Mouse (Mus musculus): ENCODE measurements at regions not wholly inside any gene's neighbourhood (a gene's known extent, or its start where the extent isn't known, plus 50 kb on each side); places are given as distances from the start of the nearest gene placed in this dataset.

GRCm38 (mm10) chr4:94376256-94376655 lies 180.1 kb upstream of the Gm10306 start:
- Histone ChIP-seq H3K36me3 (ENCODE audit: control insufficient read depth in 1 of 2, insufficient read depth in 2 of 2, low read length in 2 of 2) (no peaks in the 10 kb centered on the region), H3K9ac (ENCODE audit: control insufficient read depth, low read depth, low read length, poor library complexity, severe bottlenecking) (no peak overlapping the region), H3K27ac (ENCODE audit: control insufficient read depth, low read depth, low read length) (no peak overlapping the region), H3K4me1 (ENCODE audit: control insufficient read depth in 1 of 2, insufficient read depth in 2 of 2, low read length in 2 of 2) (no peaks in the 10 kb centered on the region), H3K79me2 (ENCODE audit: control insufficient read depth, insufficient read depth, low read length, poor library complexity) (no peaks in the 10 kb centered on the region), H3K27me3 (ENCODE audit: control insufficient read depth in 1 of 2, insufficient read depth in 2 of 2, low read length in 2 of 2) (no peaks in the 10 kb centered on the region), H3K4me3 (ENCODE audit: control insufficient read depth in 1 of 2, insufficient read depth in 1 of 2, low read depth in 2 of 2, low read length in 2 of 2) (no peak overlapping the region), H3K9me3 (replicated peaks; ENCODE audit: insufficient read depth, low read length) (no peaks in the 10 kb centered on the region)
- TF ChIP-seq UBTF (IDR thresholded peaks at IDR 0.05; ENCODE audit: borderline replicate concordance, insufficient read depth, low read depth, low read length) (no peak), EP300 (IDR thresholded peaks at IDR 0.05; ENCODE audit: low read depth in 1 of 2, low read length in 2 of 2) (no peak), TAL1 (IDR thresholded peaks at IDR 0.05; ENCODE audit: low read length) (no peak), POLR2A (IDR thresholded peaks at IDR 0.05; ENCODE audit: control insufficient read depth in 1 of 2, insufficient read depth in 1 of 2, low read depth in 1 of 2, low read length in 2 of 2, poor library complexity in 1 of 2) (no peak), TCF12 (IDR thresholded peaks at IDR 0.05; ENCODE audit: low read depth, low read length) (no peak), SMC3 (IDR thresholded peaks at IDR 0.05; ENCODE audit: low read depth, low read length) (no peak)
- no peak for DNase-seq (ENCODE audit: low read depth, low spot score)

GRCm38 (mm10) chr4:94385703-94386102 lies 170.6 kb upstream of the Gm10306 start:
- TF ChIP-seq USF1 (IDR thresholded peaks at IDR 0.05; ENCODE audit: low read depth, low read length) (no peak), USF2 (IDR thresholded peaks at IDR 0.05; ENCODE audit: borderline replicate concordance in 1 of 2, insufficient read depth in 1 of 2, low read depth in 1 of 2, low read length in 2 of 2) (no peak), MEF2A (IDR thresholded peaks at IDR 0.05; ENCODE audit: extremely low read depth, insufficient replicate concordance, low read depth, low read length, poor library complexity, severe bottlenecking) (no peak), POLR2AphosphoS5 (IDR thresholded peaks at IDR 0.05; ENCODE audit: borderline replicate concordance, low read depth, low read length) (no peak), KAT2A (conservative IDR thresholded peaks at IDR 0.05; ENCODE audit: low read depth, low read length) (no peak), GABPA (IDR thresholded peaks at IDR 0.05; ENCODE audit: low read depth, low read length) (no peak)
- no peak for DNase-seq (ENCODE audit: low read depth, low spot score)
- Histone ChIP-seq H3K27me3 (ENCODE audit: control insufficient read depth in 1 of 2, insufficient read depth in 2 of 2, low read length in 2 of 2) (no peaks in the 10 kb centered on the region), H3K79me2 (ENCODE audit: control insufficient read depth, insufficient read depth, low read length, poor library complexity) (no peaks in the 10 kb centered on the region), H3K36me3 (ENCODE audit: control insufficient read depth in 1 of 2, insufficient read depth in 2 of 2, low read length in 2 of 2) (no peaks in the 10 kb centered on the region), H3K4me1 (ENCODE audit: control insufficient read depth in 1 of 2, insufficient read depth in 2 of 2, low read length in 2 of 2) (no peaks in the 10 kb centered on the region), H3K9me3 (replicated peaks; ENCODE audit: insufficient read depth, low read length) (no peaks in the 10 kb centered on the region), H3K4me3 (ENCODE audit: control insufficient read depth in 1 of 2, insufficient read depth in 1 of 2, low read depth in 2 of 2, low read length in 2 of 2) (no peak overlapping the region), H3K9ac (ENCODE audit: control insufficient read depth, low read depth, low read length, poor library complexity, severe bottlenecking) (no peak overlapping the region), H3K27ac (ENCODE audit: control insufficient read depth, low read depth, low read length) (no peak overlapping the region)

GRCm38 (mm10) chr4:94388317-94388716 lies 168.0 kb upstream of the Gm10306 start:
- Histone ChIP-seq H3K27me3 (ENCODE audit: control insufficient read depth in 1 of 2, insufficient read depth in 2 of 2, low read length in 2 of 2) (no peaks in the 10 kb centered on the region), H3K79me2 (ENCODE audit: control insufficient read depth, insufficient read depth, low read length, poor library complexity) (no peaks in the 10 kb centered on the region), H3K9ac (ENCODE audit: control insufficient read depth, low read depth, low read length, poor library complexity, severe bottlenecking) (no peak overlapping the region), H3K9me3 (replicated peaks; ENCODE audit: insufficient read depth, low read length) (no peaks in the 10 kb centered on the region), H3K36me3 (ENCODE audit: control insufficient read depth in 1 of 2, insufficient read depth in 2 of 2, low read length in 2 of 2) (no peaks in the 10 kb centered on the region), H3K27ac (ENCODE audit: control insufficient read depth, low read depth, low read length) (no peak overlapping the region), H3K4me3 (ENCODE audit: control insufficient read depth in 1 of 2, insufficient read depth in 1 of 2, low read depth in 2 of 2, low read length in 2 of 2) (no peak overlapping the region), H3K4me1 (ENCODE audit: control insufficient read depth in 1 of 2, insufficient read depth in 2 of 2, low read length in 2 of 2) (no peaks in the 10 kb centered on the region)
- no peak for TF ChIP-seq CHD1 (IDR thresholded peaks at IDR 0.05; ENCODE audit: low read depth, low read length)
- no peak for TF ChIP-seq POLR2AphosphoS2 (IDR thresholded peaks at IDR 0.05; ENCODE audit: low read length)
- TF ChIP-seq CHD2 (IDR thresholded peaks at IDR 0.05; ENCODE audit: low read length), result no peak
- TF ChIP-seq E2F4 (IDR thresholded peaks at IDR 0.05; ENCODE audit: borderline replicate concordance, low read depth, low read length), result no peak
- TF ChIP-seq ELF1 (IDR thresholded peaks at IDR 0.05; ENCODE audit: low read depth, low read length), result no peak
- no peak for TF ChIP-seq SMC3 (IDR thresholded peaks at IDR 0.05; ENCODE audit: low read depth, low read length)
- no peak for TF ChIP-seq ZNF384 (IDR thresholded peaks at IDR 0.05; ENCODE audit: low read depth, low read length)
- TF ChIP-seq SIN3A (IDR thresholded peaks at IDR 0.05; ENCODE audit: low read length), result no peak
- no peak for TF ChIP-seq MAZ (IDR thresholded peaks at IDR 0.05; ENCODE audit: low read depth, low read length)
- no peak for TF ChIP-seq GABPA (IDR thresholded peaks at IDR 0.05; ENCODE audit: low read depth, low read length)
- TF ChIP-seq MAX (IDR thresholded peaks at IDR 0.05; ENCODE audit: low read length), result no peak
- TF ChIP-seq NELFE (IDR thresholded peaks at IDR 0.05; ENCODE audit: low read depth, low read length), result no peak
- no peak for TF ChIP-seq MYC (IDR thresholded peaks at IDR 0.05; ENCODE audit: low read depth, low read length)
- no peak for TF ChIP-seq JUND (IDR thresholded peaks at IDR 0.05; ENCODE audit: low read depth, low read length)
- no peak for TF ChIP-seq KAT2A (conservative IDR thresholded peaks at IDR 0.05; ENCODE audit: low read depth, low read length)
- no peak for DNase-seq (ENCODE audit: low read depth, low spot score)
